Mouse (Mus musculus) embryonic fibroblast, embryonic 13.5 days (primary cell): ENCODE results near the gene Prkaa2. TPM values are rescaled to one million over a fixed set of nuclear protein-coding genes. Genes with fewer than 3 reads are reported as not detected.
A peak's percentile ranks its signal among the peaks of the same experiment; 100 is the strongest.

Source experiments
- H3K27ac ChIP-seq: 2 replicates; pipeline ENCODE4 v1.5.1; 2012; ENCODE audit warnings: low read length, control low read depth, inconsistent platforms; ENCODE audit not compliant: insufficient read depth
- H3K4me1 ChIP-seq: 2 replicates; pipeline ENCODE4 v1.6.1; 2011; ENCODE audit warnings: low read length; ENCODE audit not compliant: control insufficient read depth, insufficient read depth
- H3K4me3 ChIP-seq: 2 replicates; pipeline ENCODE4 v1.5.1; 2011; ENCODE audit warnings: mild to moderate bottlenecking, control low read depth, low read length; ENCODE audit not compliant: insufficient read depth
- CTCF ChIP-seq: IDR thresholded peaks from 2 replicates; pipeline ENCODE4 v1.5.1; 2011; ENCODE audit warnings: mild to moderate bottlenecking, control low read depth, low read length, moderate library complexity, borderline replicate concordance; ENCODE audit not compliant: insufficient read depth
- POLR2A ChIP-seq: IDR thresholded peaks from 2 replicates; pipeline ENCODE4 v1.6.1; 2011; ENCODE audit warnings: low read depth, mild to moderate bottlenecking, control low read depth, low read length, moderate library complexity
- polyA plus RNA-seq: library from polyadenylated mRNA; stranded (reverse); fragments of >200 nt; gene quantifications from 2 replicates; pipeline ENCODE4 v1.2.4, GENCODE M21; 2011; ENCODE audit warnings: low read depth; ENCODE audit not compliant: missing spikeins, insufficient read length

Prkaa2 gene
- polyA plus RNA-seq, 1 experiment = 1.3 TPM

DNA sequence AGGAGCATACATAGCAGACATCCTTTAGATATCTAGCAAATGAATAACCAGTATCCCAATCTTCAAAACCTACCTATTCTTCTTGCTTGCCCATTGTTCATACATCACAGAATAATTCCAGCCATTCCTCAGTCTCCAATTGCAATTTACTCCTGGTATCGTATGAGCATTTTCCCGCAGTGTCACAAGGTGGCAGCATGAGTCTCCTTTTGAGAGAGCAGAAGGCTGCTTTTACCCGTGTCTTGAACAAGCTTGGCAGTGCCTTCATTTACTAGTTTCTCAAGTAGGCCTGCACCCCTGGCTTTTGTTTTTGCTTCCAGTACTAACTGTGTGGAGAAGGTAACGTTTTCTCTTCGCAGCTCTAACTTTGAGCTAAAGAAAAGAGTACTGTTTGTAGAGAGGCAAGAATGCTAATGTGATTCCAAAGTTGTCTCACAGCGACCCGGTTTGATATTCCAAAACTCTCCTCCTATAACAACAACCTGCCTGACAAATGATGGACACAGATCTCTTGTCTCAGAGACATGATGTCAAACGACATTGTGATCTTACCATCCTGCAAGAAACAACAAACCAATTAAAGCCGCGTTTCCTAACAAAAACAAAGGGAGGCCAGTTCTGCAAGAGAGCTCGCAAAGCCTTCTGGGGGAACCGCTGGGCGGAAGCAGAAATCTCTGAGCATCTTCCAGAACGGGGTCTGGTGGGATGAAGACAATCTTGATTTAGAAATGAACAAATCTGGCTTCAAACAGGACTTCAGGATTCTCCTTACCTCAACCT lies 42.4 kb upstream of the Prkaa2 start:
- Histone ChIP-seq H3K4me1 (no peaks in the 10 kb centered on the region), H3K4me3 (no peak overlapping the region), H3K27ac (no peak overlapping the region)
- TF ChIP-seq CTCF = peak; percentile 51; the same call in 1 of the 2 replicates
- no peak for TF ChIP-seq POLR2A

DNA sequence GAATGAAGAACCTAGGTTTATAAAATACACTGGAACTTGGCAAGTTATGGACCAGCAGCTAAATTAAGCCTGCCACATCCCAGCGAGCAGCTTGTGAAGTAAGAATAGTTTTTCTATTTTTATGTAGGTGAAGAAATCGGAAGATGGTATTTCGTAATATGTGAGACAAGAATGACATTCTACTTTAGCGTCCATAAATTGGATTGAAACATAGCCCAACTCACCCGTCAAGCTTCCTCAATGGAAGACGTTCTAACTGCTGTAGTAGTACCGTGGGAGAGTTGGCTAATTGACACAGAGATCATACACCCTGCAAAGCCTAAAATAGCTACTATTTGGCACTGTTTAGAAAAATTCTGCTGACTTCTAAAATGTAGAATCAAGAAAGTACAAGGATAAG lies 39.8 kb upstream of the Prkaa2 start:
- H3K4me1 ChIP-seq = no peaks in the 10 kb centered on the region
- H3K4me3 ChIP-seq = no peak overlapping the region
- TF ChIP-seq CTCF (no peak), POLR2A (no peak)
- no peak overlapping the region for H3K27ac ChIP-seq

DNA sequence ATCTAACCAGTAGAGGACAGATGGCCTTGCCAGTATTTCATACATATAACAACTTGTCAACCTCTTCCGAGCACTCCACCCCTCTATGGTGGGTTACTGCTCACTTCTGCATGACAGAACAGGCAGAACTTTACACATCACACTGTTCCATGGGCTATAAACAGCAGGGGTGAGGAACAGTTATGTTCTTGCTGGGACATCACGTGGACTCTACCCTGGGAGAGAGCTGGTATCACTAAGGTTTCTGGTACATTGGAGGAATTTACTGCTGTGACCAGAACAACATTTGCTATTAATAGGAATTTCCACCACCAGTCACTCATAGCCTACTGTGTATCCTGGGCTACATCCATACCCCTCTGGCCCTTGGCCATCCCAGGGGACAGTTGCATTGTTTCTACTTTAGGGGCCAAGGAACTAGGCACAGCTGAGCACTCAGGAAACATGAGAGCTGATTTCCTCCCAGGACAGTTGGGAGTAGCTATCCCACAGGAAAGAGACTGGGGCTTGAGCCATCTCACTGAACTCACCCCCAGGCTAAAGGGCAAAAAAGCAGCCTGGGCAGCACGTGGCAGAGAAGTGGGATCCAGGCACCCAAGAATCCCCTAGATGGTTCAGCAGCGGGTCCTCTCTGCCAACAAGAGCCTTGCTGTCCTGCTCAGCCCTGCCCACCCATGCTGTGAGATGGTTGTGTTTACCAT lies 23.8 kb upstream of the Prkaa2 start:
- no peak for TF ChIP-seq POLR2A
- no peak for TF ChIP-seq CTCF
- Histone ChIP-seq H3K27ac (no peak overlapping the region), H3K4me1 (no peaks in the 10 kb centered on the region), H3K4me3 (no peak overlapping the region)

DNA sequence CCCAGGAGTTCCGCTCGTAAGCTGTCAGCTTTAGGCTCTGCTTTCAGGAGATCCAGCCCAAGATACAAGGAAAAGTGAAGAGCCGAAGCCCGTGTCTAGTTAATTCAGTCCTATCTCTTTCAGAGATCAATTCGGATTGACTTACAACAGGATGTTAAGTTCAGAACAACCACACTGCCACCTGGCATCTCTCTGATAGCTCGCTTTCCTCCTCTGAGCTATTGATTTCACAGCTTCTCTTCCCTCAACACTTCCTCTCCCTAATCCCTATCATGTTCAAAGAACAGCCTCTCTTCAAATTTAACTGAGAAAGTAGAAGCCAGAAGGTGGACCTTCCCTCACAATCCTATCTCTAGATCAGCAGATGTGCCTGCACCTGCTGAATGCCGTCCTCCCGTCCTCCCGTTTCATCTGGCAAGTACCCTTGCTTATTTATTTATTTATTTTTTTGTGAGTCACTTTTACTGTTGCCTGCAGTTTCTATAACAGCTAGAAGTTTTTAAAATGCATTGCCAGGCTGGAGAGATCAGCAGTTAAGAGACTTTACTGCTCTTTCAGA lies 22.1 kb upstream of the Prkaa2 start:
- Histone ChIP-seq H3K4me1 (no peaks in the 10 kb centered on the region), H3K27ac (no peak overlapping the region), H3K4me3 (no peak overlapping the region)
- TF ChIP-seq POLR2A = no peak
- no peak for TF ChIP-seq CTCF

DNA sequence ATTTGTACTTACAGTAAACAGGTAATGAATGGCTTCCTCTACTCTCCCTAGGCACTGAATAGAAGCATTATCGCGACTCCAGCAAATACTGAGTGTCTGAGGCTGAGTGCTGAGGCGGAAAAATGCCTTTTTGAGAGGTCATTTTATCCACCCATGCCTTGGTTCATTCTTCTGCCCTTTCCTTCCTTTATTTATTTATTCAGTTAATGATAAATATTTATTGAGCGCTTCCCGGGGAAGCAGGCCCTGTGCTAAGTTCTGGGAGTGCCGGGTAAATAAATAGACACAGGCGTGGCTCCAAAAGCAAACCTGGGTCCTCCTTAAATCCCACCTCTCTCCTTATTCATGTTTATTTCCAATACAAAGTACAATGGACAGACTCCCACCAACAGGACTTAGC lies 19.5 kb upstream of the Prkaa2 start:
- H3K27ac ChIP-seq = no peak overlapping the region
- no peaks in the 10 kb centered on the region for H3K4me1 ChIP-seq
- TF ChIP-seq POLR2A = no peak
- H3K4me3 ChIP-seq = no peak overlapping the region

DNA sequence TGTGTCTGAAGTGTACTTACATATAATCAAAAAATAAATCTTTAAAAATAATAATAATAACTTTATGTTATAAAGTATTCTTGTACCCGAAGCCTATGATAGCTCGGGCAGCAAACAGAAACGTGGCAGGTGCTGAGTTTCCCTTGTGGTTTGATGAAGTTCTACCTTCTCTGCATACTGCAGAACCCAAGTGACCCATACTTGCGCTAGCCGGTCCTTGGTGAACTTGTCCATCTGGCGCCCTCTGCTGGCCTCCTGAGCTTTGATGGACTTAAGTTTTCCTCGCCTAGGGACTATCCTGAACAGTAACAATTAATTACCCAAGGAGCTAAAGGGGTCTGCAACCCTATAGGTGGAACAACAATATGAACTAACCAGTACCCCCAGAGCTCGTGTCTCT lies 12.7 kb upstream of the Prkaa2 start:
- no peak overlapping the region for H3K27ac ChIP-seq

DNA sequence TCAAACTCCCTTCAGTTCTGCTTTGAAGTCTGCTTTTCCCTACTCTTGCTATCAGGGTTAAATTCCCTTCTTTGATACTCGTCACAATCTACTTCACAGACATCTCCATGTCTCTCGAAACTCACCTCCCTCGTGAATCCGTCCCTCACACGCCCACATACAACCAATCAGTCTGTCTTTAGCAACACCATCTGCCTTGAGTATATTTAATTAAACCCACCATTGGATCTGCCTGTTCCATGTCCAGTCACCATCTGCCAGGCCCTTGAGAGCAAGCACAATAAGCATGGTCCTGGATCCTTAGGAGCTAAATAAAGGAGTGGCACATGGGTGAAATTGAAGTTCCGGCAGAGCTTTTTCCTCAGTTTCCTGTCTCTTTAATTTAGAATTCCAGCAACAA lies 11.4 kb upstream of the Prkaa2 start:
- Histone ChIP-seq H3K4me3 (no peak overlapping the region), H3K27ac (no peak overlapping the region), H3K4me1 (no peaks in the 10 kb centered on the region)
- TF ChIP-seq CTCF = no peak
- no peak for TF ChIP-seq POLR2A

More for the DNA sequence above, 12.7 kb upstream of the Prkaa2 start:
- no peaks in the 10 kb centered on the region for H3K4me1 ChIP-seq
- TF ChIP-seq POLR2A (no peak), CTCF (peak; percentile 43; the same call in 1 of the 2 replicates)
- no peak overlapping the region for H3K4me3 ChIP-seq

DNA sequence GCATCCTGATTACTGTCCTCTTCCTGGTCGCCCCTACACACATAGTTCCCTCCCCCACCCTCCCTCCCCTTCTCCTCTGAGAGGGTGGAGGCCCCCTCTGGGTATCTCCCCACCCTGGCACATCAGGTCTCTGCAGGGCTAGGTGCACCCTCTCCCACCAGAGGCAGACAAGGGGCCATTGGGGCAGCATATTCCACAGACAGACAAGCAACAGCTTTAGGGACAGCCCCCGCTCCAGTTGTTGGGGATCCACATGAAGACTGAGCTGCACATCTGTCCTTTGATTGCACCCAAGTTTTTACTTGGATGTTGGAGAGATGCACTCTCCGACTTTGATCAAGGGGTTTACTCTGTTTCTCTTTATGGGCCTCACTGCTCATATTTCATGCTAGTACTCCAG lies 3.8 kb upstream of the Prkaa2 start:
- no peak overlapping the region for H3K4me3 ChIP-seq
- no peak for TF ChIP-seq POLR2A
- TF ChIP-seq CTCF = no peak
- H3K4me1 ChIP-seq = 0 out of 2 replicates have a peak, but pooled peaks cover 2% of the 10 kb centered on the region
- H3K27ac ChIP-seq = no peak overlapping the region

DNA sequence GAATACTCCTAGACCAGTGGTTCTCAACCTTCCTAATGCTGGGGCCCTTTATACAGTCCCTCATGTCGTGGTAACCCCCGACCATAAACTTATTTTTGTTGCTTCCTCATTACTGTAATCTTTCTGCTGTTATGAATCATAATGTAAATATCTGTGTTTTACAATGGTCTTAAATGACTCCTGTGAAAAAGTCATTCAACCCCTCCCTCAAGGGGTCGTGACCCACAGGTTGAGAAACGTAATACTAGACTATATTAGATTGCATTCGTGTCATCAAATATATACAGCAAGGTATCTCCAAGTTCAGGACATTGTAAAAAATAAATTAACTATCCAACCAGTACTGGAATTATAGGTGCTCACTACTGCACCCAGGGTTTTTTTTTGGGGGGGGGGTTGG lies 3.4 kb upstream of the Prkaa2 start:
- no peak overlapping the region for H3K27ac ChIP-seq
- no peak overlapping the region for H3K4me3 ChIP-seq
- no peak for TF ChIP-seq POLR2A
- TF ChIP-seq CTCF = no peak

DNA sequence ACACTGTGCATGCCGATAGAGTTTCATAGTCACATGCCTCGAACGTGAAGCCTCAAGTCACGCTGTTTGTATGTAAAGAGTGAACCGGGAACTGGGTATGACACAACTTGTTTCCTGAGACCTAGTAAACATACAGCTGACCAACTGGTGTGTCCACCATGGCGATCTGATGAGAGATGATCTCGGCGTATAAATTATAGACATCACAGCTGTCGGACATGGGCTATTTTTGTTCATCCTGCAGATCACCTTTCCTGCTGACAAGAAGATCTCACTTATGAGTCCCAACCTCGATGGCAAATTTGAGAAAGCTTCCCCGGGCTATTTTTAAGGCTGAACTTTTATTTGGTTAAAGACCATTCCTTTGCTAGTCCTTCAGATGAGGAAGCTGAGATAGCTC lies 2.1 kb upstream of the Prkaa2 start:
- TF ChIP-seq CTCF = no peak
- Histone ChIP-seq H3K27ac (no peak overlapping the region), H3K4me3 (no peak overlapping the region), H3K4me1 (0 out of 2 replicates have a peak, but pooled peaks cover 2% of the 10 kb centered on the region)

More for the DNA sequence above, 3.4 kb upstream of the Prkaa2 start:
- 0 out of 2 replicates have a peak, but pooled peaks cover 2% of the 10 kb centered on the region for H3K4me1 ChIP-seq
